Mouse (Mus musculus) forebrain, embryonic 16.5 days (tissue): Measurements from ENCODE around the gene Selenop. TPM values are rescaled to one million over a fixed set of nuclear protein-coding genes. Genes with fewer than 3 reads are reported as not detected.

Experiments
- ATAC-seq: fragments of 200-750 bp; cut with Nextera tagmentation; 2 replicates; pipeline ENCODE4 v1.8.0; 2017; ENCODE audit warnings: mild to moderate bottlenecking, moderate library complexity
- H3K27ac ChIP-seq: fragments of 300-500 bp; sonication (generic); 2 replicates; pipeline ENCODE4 v1.5.1; 2014; ENCODE audit warnings: low read length, control low read depth
- H3K27me3 ChIP-seq: fragments of 300-500 bp; sonication (generic); replicated peaks from 2 replicates; pipeline ENCODE4 v1.6.1; 2014; ENCODE audit warnings: low read length; ENCODE audit not compliant: control insufficient read depth, insufficient read depth
- H3K36me3 ChIP-seq: fragments of 300-500 bp; sonication (generic); 2 replicates; pipeline ENCODE4 v1.6.1; 2014; ENCODE audit not compliant: control insufficient read depth, insufficient read depth
- H3K4me1 ChIP-seq: fragments of 300-500 bp; sonication (generic); replicated peaks from 2 replicates; pipeline ENCODE4 v1.6.1; 2014; ENCODE audit warnings: low read length; ENCODE audit not compliant: control insufficient read depth, insufficient read depth
- H3K4me2 ChIP-seq: fragments of 300-500 bp; sonication (generic); 2 replicates; pipeline ENCODE4 v1.6.1; 2014; ENCODE audit warnings: mild to moderate bottlenecking, low read length, control low read depth
- H3K4me3 ChIP-seq: fragments of 300-500 bp; sonication (generic); replicated peaks from 2 replicates; pipeline ENCODE4 v1.5.1; 2014; ENCODE audit warnings: mild to moderate bottlenecking, low read length, control low read depth
- H3K9ac ChIP-seq: fragments of 300-500 bp; sonication (generic); replicated peaks from 2 replicates; pipeline ENCODE4 v1.6.1; 2014; ENCODE audit warnings: low read depth, low read length, control low read depth
- H3K9me3 ChIP-seq: fragments of 300-500 bp; sonication (generic); 2 replicates; pipeline ENCODE4 v1.6.1; 2016; ENCODE audit warnings: low read length; ENCODE audit not compliant: control insufficient read depth
- WGBS: fragments of 180-500 bp; shearing (Covaris S2); extraction: QIAGEN DNeasy Blood & Tissue Kit; methylation state at CpG from one replicate; pipeline ENCODE4 v1.1.7; 2014; 5-methylcytosine and 5-hydroxymethylcytosine counted together
- polyA plus RNA-seq: library from polyadenylated mRNA; unstranded; fragments of >200 nt; fragmentation: Nextera tagmentation; extraction: Ambion mirVana; gene quantifications from 2 replicates; pipeline ENCODE4 v1.2.1, GENCODE M21; 2015

The Selenop gene
- polyA plus RNA-seq, 1 experiment from 2014 or later = 66.2 TPM

- no peak overlapping the region for H3K4me3 ChIP-seq
- H3K27me3 ChIP-seq = no peaks in the 10 kb centered on the region
- no peak overlapping the region for H3K4me2 ChIP-seq
- H3K36me3 ChIP-seq = no peaks in the 10 kb centered on the region
- no peak overlapping the region for H3K27ac ChIP-seq
- ATAC-seq = no peak
- H3K9ac ChIP-seq = no peak overlapping the region
- WGBS = 55% methylated on average over 1 of the region's 1 CpGs
- no peaks in the 10 kb centered on the region for H3K4me1 ChIP-seq
- H3K9me3 ChIP-seq = no peaks in the 10 kb centered on the region
These were observed 13.4 kb downstream of the Selenop start for GRCm38 (mm10) chr15:3281737-3282136.

- no peak overlapping the region for H3K4me3 ChIP-seq
- H3K4me1 ChIP-seq = no peaks in the 10 kb centered on the region
- H3K36me3 ChIP-seq = no peaks in the 10 kb centered on the region
- H3K27ac ChIP-seq = no peak overlapping the region
- no peak for ATAC-seq
- H3K9ac ChIP-seq = no peak overlapping the region
- H3K9me3 ChIP-seq = no peaks in the 10 kb centered on the region
- H3K4me2 ChIP-seq = no peak overlapping the region
- H3K27me3 ChIP-seq = no peaks in the 10 kb centered on the region
These were observed 17.7 kb downstream of the Selenop start for GRCm38 (mm10) chr15:3286032-3286431.

- Histone ChIP-seq H3K9me3 (no peaks in the 10 kb centered on the region), H3K36me3 (no peaks in the 10 kb centered on the region), H3K27ac (no peak overlapping the region), H3K4me2 (no peak overlapping the region), H3K27me3 (no peaks in the 10 kb centered on the region), H3K4me1 (no peaks in the 10 kb centered on the region), H3K9ac (no peak overlapping the region), H3K4me3 (no peak overlapping the region)
- ATAC-seq = no peak
- WGBS = 93% methylated on average over 3 of the region's 3 CpGs
These were observed 22.1 kb downstream of the Selenop start for GRCm38 (mm10) chr15:3290435-3290834.

GRCm38 (mm10) chr15:3293477-3293876, 25.1 kb downstream of the Selenop start:
- Histone ChIP-seq H3K4me2 (no peak overlapping the region), H3K9ac (no peak overlapping the region), H3K4me1 (no peaks in the 10 kb centered on the region), H3K36me3 (no peaks in the 10 kb centered on the region), H3K27me3 (no peaks in the 10 kb centered on the region), H3K4me3 (no peak overlapping the region), H3K27ac (no peak overlapping the region), H3K9me3 (no peaks in the 10 kb centered on the region)
- 68% methylated on average over 1 of the region's 1 CpGs for WGBS
- ATAC-seq = no peak

GRCm38 (mm10) chr15:3295986-3296385, 27.6 kb downstream of the Selenop start:
- H3K4me2 ChIP-seq = no peak overlapping the region
- H3K9me3 ChIP-seq = no peaks in the 10 kb centered on the region
- H3K9ac ChIP-seq = no peak overlapping the region
- no peaks in the 10 kb centered on the region for H3K4me1 ChIP-seq
- no peak overlapping the region for H3K4me3 ChIP-seq
- WGBS = 85% methylated on average over 1 of the region's 1 CpGs
- H3K36me3 ChIP-seq = no peaks in the 10 kb centered on the region
- no peak overlapping the region for H3K27ac ChIP-seq
- no peak for ATAC-seq
- no peaks in the 10 kb centered on the region for H3K27me3 ChIP-seq

GRCm38 (mm10) chr15:3297615-3298014, 29.3 kb downstream of the Selenop start:
- H3K27ac ChIP-seq = no peak overlapping the region
- no peaks in the 10 kb centered on the region for H3K4me1 ChIP-seq
- ATAC-seq = no peak
- no peaks in the 10 kb centered on the region for H3K27me3 ChIP-seq
- H3K4me3 ChIP-seq = no peak overlapping the region
- WGBS = 87% methylated on average over 8 of the region's 8 CpGs
- H3K9me3 ChIP-seq = no peaks in the 10 kb centered on the region
- H3K9ac ChIP-seq = no peak overlapping the region
- no peaks in the 10 kb centered on the region for H3K36me3 ChIP-seq
- no peak overlapping the region for H3K4me2 ChIP-seq

- H3K4me2 ChIP-seq = no peak overlapping the region
- no peaks in the 10 kb centered on the region for H3K4me1 ChIP-seq
- H3K27me3 ChIP-seq = no peaks in the 10 kb centered on the region
- no peak overlapping the region for H3K9ac ChIP-seq
- H3K4me3 ChIP-seq = no peak overlapping the region
- H3K36me3 ChIP-seq = no peaks in the 10 kb centered on the region
- no peak overlapping the region for H3K27ac ChIP-seq
- WGBS = 82% methylated on average over 4 of the region's 4 CpGs
- H3K9me3 ChIP-seq = no peaks in the 10 kb centered on the region
- no peak for ATAC-seq
These were observed 32.2 kb downstream of the Selenop start for GRCm38 (mm10) chr15:3300361-3301100.

GRCm38 (mm10) chr15:3303426-3303825, 35.1 kb downstream of the Selenop start, which contains the start of gene Ccdc152:
Gene Ccdc152 (minus strand): TSS chr15:3303526.
- WGBS = 91% methylated on average over 12 of the region's 12 CpGs
- H3K36me3 ChIP-seq = no peaks in the 10 kb centered on the region
- no peak for ATAC-seq
- no peak within 1 kb of the TSS for H3K9ac ChIP-seq
- H3K27me3 ChIP-seq = no peaks in the 10 kb centered on the region
- H3K9me3 ChIP-seq = no peaks in the 10 kb centered on the region
- H3K27ac ChIP-seq = no peak within 1 kb of the TSS
- H3K4me1 ChIP-seq = no peaks in the 10 kb centered on the region
- H3K4me3 ChIP-seq = no peak within 1 kb of the TSS
- no peak within 1 kb of the TSS for H3K4me2 ChIP-seq

GRCm38 (mm10) chr15:3309856-3310255, 41.5 kb downstream of the Selenop start:
- Histone ChIP-seq H3K27ac (no peak overlapping the region), H3K36me3 (no peaks in the 10 kb centered on the region), H3K27me3 (no peaks in the 10 kb centered on the region), H3K4me3 (no peak overlapping the region), H3K9ac (no peak overlapping the region), H3K9me3 (no peaks in the 10 kb centered on the region), H3K4me2 (no peak overlapping the region), H3K4me1 (no peaks in the 10 kb centered on the region)
- no peak for ATAC-seq
- 90% methylated on average over 3 of the region's 3 CpGs for WGBS

- H3K4me3 ChIP-seq = no peak overlapping the region
- H3K4me2 ChIP-seq = no peak overlapping the region
- 0 out of 2 replicates have a peak, but pooled peaks have one; percentile 18 for ATAC-seq
- no peaks in the 10 kb centered on the region for H3K4me1 ChIP-seq
- no peak overlapping the region for H3K27ac ChIP-seq
- H3K9me3 ChIP-seq = no peaks in the 10 kb centered on the region
- H3K9ac ChIP-seq = no peak overlapping the region
- H3K27me3 ChIP-seq = no peaks in the 10 kb centered on the region
- H3K36me3 ChIP-seq = no peaks in the 10 kb centered on the region
These were observed 44.6 kb downstream of the Selenop start for GRCm38 (mm10) chr15:3312937-3313336.
